Mouse (Mus musculus) E14TG2a.4 (cell line): ENCODE results near the gene Pigl.

Experiments
- CTCF ChIP-seq: conservative IDR thresholded peaks from 2 replicates; pipeline ENCODE4 v1.5.1; 2014; ENCODE audit warnings: low read length
- NANOG ChIP-seq: IDR thresholded peaks from 2 replicates; pipeline ENCODE4 v1.6.1; 2014; ENCODE audit warnings: borderline replicate concordance, low read length, mixed read lengths
- POU5F1 ChIP-seq: IDR thresholded peaks from 2 replicates; pipeline ENCODE4 v1.6.1; 2014; ENCODE audit warnings: low read length, borderline replicate concordance

DNA sequence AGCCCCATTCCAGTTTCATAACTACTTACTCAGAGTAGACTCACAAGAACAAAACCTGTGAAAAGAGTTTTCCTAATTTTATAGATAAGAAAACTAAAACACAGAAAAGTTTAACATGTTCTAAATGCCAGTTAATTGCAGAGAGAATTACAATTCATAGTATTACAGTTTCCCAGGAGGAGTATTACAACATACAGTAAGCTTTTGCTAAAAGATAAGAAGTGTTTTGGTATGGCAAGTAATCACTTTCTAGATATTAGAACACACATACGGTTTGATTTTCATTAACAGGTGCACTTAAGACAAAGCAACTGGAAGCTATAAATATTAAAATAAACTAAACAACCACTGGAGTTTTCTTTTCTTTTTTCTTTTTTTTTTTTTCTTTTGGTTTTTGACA, 3.1 kb upstream of the Pigl start:
- TF ChIP-seq CTCF (no peak), POU5F1 (no peak), NANOG (no peak)
